In genomic region chr9:24283536-24283935, GRCm38 (mm10) we compare ENCODE assay signal across 25 mouse cellular contexts.
"Had no signal": no experiment of that assay in that cellular context is flagged by ENCODE, and none has a peak within 500 bp of the region (broad histone marks: within the 10 kb centered on the region; RNA-seq: fewer than 3 reads in every experiment).

No protein-coding gene starts in this region.

- H3K27me3 ChIP-seq: limb, embryonic 12.5 days; limb, embryonic 13.5 days; limb, embryonic 15.5 days; liver, embryonic 12.5 days; liver, embryonic 13.5 days; liver, embryonic 15.5 days; lung, embryonic 15.5 days; megakaryocyte, embryonic 14.5 days; midbrain, embryonic 12.5 days; midbrain, embryonic 13.5 days; midbrain, embryonic 15.5 days; neural tube, embryonic 12.5 days had no signal

- H3K9ac ChIP-seq: limb, embryonic 12.5 days; limb, embryonic 13.5 days; limb, embryonic 15.5 days; liver, embryonic 12.5 days; liver, embryonic 13.5 days; liver, embryonic 15.5 days; liver, postnatal 0 days; lung, embryonic 14.5 days; lung, embryonic 15.5 days; midbrain, embryonic 12.5 days; midbrain, embryonic 13.5 days; midbrain, embryonic 15.5 days; neural tube, embryonic 12.5 days had no signal

- H3K4me1 ChIP-seq: limb, embryonic 10.5 days; limb, embryonic 12.5 days; limb, embryonic 13.5 days; limb, embryonic 15.5 days; lung, embryonic 15.5 days; midbrain, embryonic 10.5 days; midbrain, embryonic 12.5 days; midbrain, embryonic 15.5 days; neural tube, embryonic 12.5 days had no signal

- H3K4me3 ChIP-seq: limb, embryonic 10.5 days; limb, embryonic 12.5 days; limb, embryonic 13.5 days; limb, embryonic 15.5 days; liver, embryonic 12.5 days; liver, embryonic 13.5 days; liver, embryonic 15.5 days; lung, embryonic 15.5 days; megakaryocyte, embryonic 14.5 days; midbrain, embryonic 10.5 days; midbrain, embryonic 12.5 days; midbrain, embryonic 13.5 days; midbrain, embryonic 15.5 days; myocyte; neural tube, embryonic 12.5 days had no signal

- DNase-seq: liver; liver, embryonic 13.5 days; liver, postnatal 0 days; lung, adult 18-20 months; lung, adult 2 months; lung, embryonic 14.5 days; lung, postnatal 10 days; lung, postnatal 14 days; lung, postnatal 36 days; lung, postnatal 4 days had no signal

- H3K36me3 ChIP-seq: limb, embryonic 10.5 days; limb, embryonic 12.5 days; limb, embryonic 13.5 days; limb, embryonic 15.5 days; liver, embryonic 12.5 days; liver, embryonic 13.5 days; liver, embryonic 15.5 days; lung, embryonic 15.5 days; midbrain, embryonic 10.5 days; midbrain, embryonic 12.5 days; midbrain, embryonic 13.5 days; midbrain, embryonic 15.5 days; neural tube, embryonic 12.5 days had no signal

- H3K27ac ChIP-seq: limb, embryonic 10.5 days; limb, embryonic 12.5 days; limb, embryonic 13.5 days; limb, embryonic 15.5 days; liver, embryonic 15.5 days; lung, embryonic 15.5 days; macrophage; midbrain, embryonic 10.5 days; midbrain, embryonic 12.5 days; midbrain, embryonic 13.5 days; midbrain, embryonic 15.5 days; neural tube, embryonic 12.5 days had no signal

- H3K9me3 ChIP-seq: limb, embryonic 10.5 days; limb, embryonic 12.5 days; limb, embryonic 13.5 days; limb, embryonic 15.5 days; liver, embryonic 12.5 days; liver, embryonic 13.5 days; liver, embryonic 15.5 days; lung, embryonic 15.5 days; megakaryocyte, embryonic 14.5 days; midbrain, embryonic 10.5 days; midbrain, embryonic 12.5 days; midbrain, embryonic 13.5 days; midbrain, embryonic 15.5 days; neural tube, embryonic 12.5 days had no signal
